13 mouse cellular contexts compared by ENCODE assay signal in the genomic region with DNA sequence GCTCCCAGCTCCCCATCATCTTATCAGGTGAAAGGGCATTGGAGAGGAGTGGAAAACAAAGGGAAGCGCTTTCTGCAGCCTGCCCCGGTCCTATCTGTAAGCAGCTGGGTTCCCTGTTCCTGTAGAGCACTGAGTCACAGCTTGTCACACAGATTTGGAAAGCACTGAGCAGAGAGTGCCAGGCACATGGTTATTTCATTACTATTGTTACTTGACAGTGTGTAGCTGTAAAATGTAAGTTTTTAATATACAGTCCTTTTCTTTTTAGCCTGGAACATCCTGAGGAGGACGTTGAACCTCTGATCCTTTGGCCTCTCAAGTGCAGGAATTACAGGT.
DNase-seq lines count a peak whose midpoint lies in the region; ATAC-seq and TF ChIP-seq lines count a peak whose summit lies in the region.
"Had no signal": no experiment of that assay in that cellular context is flagged by ENCODE, and none has a peak within 500 bp of the region (broad histone marks: within the 10 kb centered on the region; RNA-seq: fewer than 3 reads in every experiment).

No protein-coding gene starts in this region.

- no peak overlapping the region for H3K4me3 ChIP-seq in forebrain, embryonic 12.5 days (replicated peaks)
- H3K4me3 ChIP-seq in limb, embryonic 10.5 days = no peak overlapping the region
- no peak overlapping the region for H3K4me3 ChIP-seq in neural tube, embryonic 14.5 days (ENCODE audit: low read depth, low read length)
- no peak overlapping the region for H3K4me3 ChIP-seq in heart, adult 2 months
- H3K4me3 ChIP-seq: heart, embryonic 13.5 days had no signal

- TF ChIP-seq EP300 in heart, adult 2 months (IDR thresholded peaks at IDR 0.05; ENCODE audit: insufficient read depth, low read depth, low read length) = no peak

- peak overlapping the region; percentile 70 for H3K27ac ChIP-seq in forebrain, embryonic 12.5 days
- H3K27ac ChIP-seq in limb, embryonic 10.5 days = peak overlapping the region; percentile 51; the same call in 1 of the 2 replicates
- H3K27ac ChIP-seq in neural tube, embryonic 14.5 days (ENCODE audit: low read depth, low read length) = peak overlapping the region; percentile 11; the same call in 1 of the 2 replicates
- H3K27ac ChIP-seq in heart, adult 2 months = no peak overlapping the region
- H3K27ac ChIP-seq: heart, embryonic 13.5 days had no signal

- H3K4me2 ChIP-seq in forebrain, embryonic 12.5 days = no peak overlapping the region
- H3K4me2 ChIP-seq in neural tube, embryonic 14.5 days (ENCODE audit: low read depth, low read length) = no peak overlapping the region
- H3K4me2 ChIP-seq: heart, embryonic 13.5 days had no signal

- peak; percentile 60 for DNase-seq in layer of hippocampus, adult 9-11 months
- no peak for DNase-seq in layer of hippocampus, adult 8-10 months (ENCODE audit: low spot score in 2 of 2)
- no peak for DNase-seq in limb, embryonic 10.5 days (ENCODE audit: low spot score)
- DNase-seq in adrenal gland, adult (ENCODE audit: inconsistent age in 2 of 2, low spot score in 1 of 2) = no peak
- no peak for DNase-seq in urinary bladder, adult 18-20 months (ENCODE audit: low spot score in 2 of 2)
- no peak for DNase-seq in heart, adult 2 months
- DNase-seq: kidney, adult 9 months; liver, postnatal 0 days; right cerebral cortex, adult 18-20 months had no signal

- H3K4me1 ChIP-seq in forebrain, embryonic 12.5 days = peaks cover 27% of the 10 kb centered on the region
- H3K4me1 ChIP-seq in limb, embryonic 10.5 days = peaks cover 60% of the 10 kb centered on the region
- H3K4me1 ChIP-seq in neural tube, embryonic 14.5 days (ENCODE audit: control insufficient read depth, insufficient read depth, low read length) = peaks cover 5% of the 10 kb centered on the region; the same call in 1 of the 2 replicates
- H3K4me1 ChIP-seq in heart, adult 2 months (ENCODE audit: control insufficient read depth, insufficient read depth, low read length) = peaks cover 11% of the 10 kb centered on the region

- 0 out of 2 replicates have a peak overlapping the region, but pooled peaks have one; percentile 8 for H3K9ac ChIP-seq in forebrain, embryonic 12.5 days
- no peak overlapping the region for H3K9ac ChIP-seq in neural tube, embryonic 14.5 days (replicated peaks; ENCODE audit: low read depth, low read length)
- H3K9ac ChIP-seq in heart, adult 2 months (ENCODE audit: low read depth, low read length) = no peak overlapping the region
- H3K9ac ChIP-seq: heart, embryonic 13.5 days; liver, postnatal 0 days had no signal

- WGBS in forebrain, embryonic 12.5 days = 26% methylated on average over 3 of the region's 3 CpGs
- WGBS in limb, embryonic 10.5 days = 39% methylated on average over 3 of the region's 3 CpGs
- 35% methylated on average over 3 of the region's 3 CpGs for WGBS in neural tube, embryonic 14.5 days
- 32% methylated on average over 3 of the region's 3 CpGs for WGBS in heart, adult 2 months

- TF ChIP-seq POLR2A in heart, adult 2 months (IDR thresholded peaks at IDR 0.05; ENCODE audit: insufficient read depth, low read depth, low read length) = no peak

- no peak for TF ChIP-seq CTCF in heart, adult 2 months (IDR thresholded peaks at IDR 0.05)

- no peaks in the 10 kb centered on the region for H3K36me3 ChIP-seq in forebrain, embryonic 12.5 days (replicated peaks)
- no peaks in the 10 kb centered on the region for H3K36me3 ChIP-seq in limb, embryonic 10.5 days
- no peaks in the 10 kb centered on the region for H3K36me3 ChIP-seq in neural tube, embryonic 14.5 days (ENCODE audit: control insufficient read depth, insufficient read depth, low read length)
- no peaks in the 10 kb centered on the region for H3K36me3 ChIP-seq in heart, adult 2 months (ENCODE audit: control insufficient read depth, insufficient read depth, low read length)
- H3K36me3 ChIP-seq: heart, embryonic 13.5 days had no signal

- no peaks in the 10 kb centered on the region for H3K27me3 ChIP-seq in forebrain, embryonic 12.5 days
- H3K27me3 ChIP-seq in limb, embryonic 10.5 days (ENCODE audit: low read depth, poor library complexity, severe bottlenecking) = no peaks in the 10 kb centered on the region
- no peaks in the 10 kb centered on the region for H3K27me3 ChIP-seq in neural tube, embryonic 14.5 days (ENCODE audit: control insufficient read depth, insufficient read depth, low read length)
- H3K27me3 ChIP-seq in heart, adult 2 months (ENCODE audit: control insufficient read depth, insufficient read depth, low read length) = no peaks in the 10 kb centered on the region
- H3K27me3 ChIP-seq: CH12.LX had no signal

- no peak for ATAC-seq in forebrain, embryonic 12.5 days (ENCODE audit: low FRiP score)
- ATAC-seq in neural tube, embryonic 14.5 days (ENCODE audit: low read depth) = no peak
- ATAC-seq: liver, postnatal 0 days had no signal

- intact Hi-C loops in heart, adult 2 months (cut with DNase I) = loop anchor here (10.0 kb wide), 1 partner anchor 63 kb away; no protein-coding TSS in a partner anchor

- H3K9me3 ChIP-seq in forebrain, embryonic 12.5 days = no peaks in the 10 kb centered on the region
- no peaks in the 10 kb centered on the region for H3K9me3 ChIP-seq in limb, embryonic 10.5 days (replicated peaks)
- no peaks in the 10 kb centered on the region for H3K9me3 ChIP-seq in neural tube, embryonic 14.5 days (ENCODE audit: control insufficient read depth, low read length)
- H3K9me3 ChIP-seq: heart, embryonic 13.5 days had no signal

- no peaks in the 10 kb centered on the region for H3K79me2 ChIP-seq in heart, adult 2 months (replicated peaks; ENCODE audit: control insufficient read depth, insufficient read depth, low read length)
